Mouse (Mus musculus) megakaryocyte, adult 5-6 weeks (primary cell): ENCODE measurements around the gene Eea1. TPM values are rescaled to one million over a fixed set of nuclear protein-coding genes. Genes with fewer than 3 reads are reported as not detected.

Experiments
- ATAC-seq: 2 replicates; pipeline ENCODE4 v1.8.0; 2016; ENCODE audit warnings: mild to moderate bottlenecking, inconsistent platforms; ENCODE audit not compliant: poor library complexity, severe bottlenecking
- total RNA-seq, 2 experiments: library from RNA; stranded (forward) in 1 of 2; stranded (reverse) in 1 of 2; fragments of 153-499, 151-499 nt in 1 of 2; fragments of 221-1000, 200-1000 nt in 1 of 2; gene quantifications; 2 replicates each; pipeline versions ENCODE4 v1.2.3 to v1.2.4; 2015 to 2017

The Eea1 gene
- total RNA-seq, 2 experiments from 2014 or later: 22.6 to 33.3 TPM

GRCm38 (mm10) chr10:96047960-96048536, 107.6 kb downstream of the Eea1 start:
- ATAC-seq: no peak

GRCm38 (mm10) chr10:96048550-96048949, 108.1 kb downstream of the Eea1 start:
- ATAC-seq: no peak

GRCm38 (mm10) chr10:96067347-96067746, 126.9 kb downstream of the Eea1 start:
- ATAC-seq: peak; percentile 91

GRCm38 (mm10) chr10:96074386-96074785, 133.9 kb downstream of the Eea1 start:
- no peak for ATAC-seq

- ATAC-seq: peak; percentile 76
Measured at GRCm38 (mm10) chr10:96075403-96075802, 135.0 kb downstream of the Eea1 start.

- ATAC-seq: no peak
Measured at GRCm38 (mm10) chr10:96075880-96076279, 135.4 kb downstream of the Eea1 start.

GRCm38 (mm10) chr10:96076461-96076860, 136.0 kb downstream of the Eea1 start:
- ATAC-seq: no peak

- ATAC-seq: peak; percentile 97
Measured at GRCm38 (mm10) chr10:96077480-96078066, 137.1 kb downstream of the Eea1 start.

- ATAC-seq: no peak
Measured at GRCm38 (mm10) chr10:96079823-96080222, 139.4 kb downstream of the Eea1 start.

GRCm38 (mm10) chr10:96080440-96081381, 140.3 kb downstream of the Eea1 start:
- ATAC-seq: peak; percentile 60

GRCm38 (mm10) chr10:96082203-96082602, 141.8 kb downstream of the Eea1 start:
- no peak for ATAC-seq

GRCm38 (mm10) chr10:96089744-96090143, 149.3 kb downstream of the Eea1 start:
- ATAC-seq: no peak

- ATAC-seq: no peak
Measured at GRCm38 (mm10) chr10:96090388-96090787, 149.9 kb downstream of the Eea1 start.

- no peak for ATAC-seq
Measured at GRCm38 (mm10) chr10:96093890-96094531, 153.6 kb downstream of the Eea1 start.

GRCm38 (mm10) chr10:96094559-96094958, 154.1 kb downstream of the Eea1 start:
- no peak for ATAC-seq

Other genes with a start within 250 kb of the Eea1 start
- gene Gm33543, start 97.7 kb upstream of the Eea1 start, total RNA-seq (2015): not detected in 2 replicates
- not detected in 2 replicates for gene Gm33543, start 97.7 kb upstream of the Eea1 start, total RNA-seq (2017)
- gene Gm5426, start 196.0 kb downstream of the Eea1 start, total RNA-seq (2015): not detected in 2 replicates
- gene Gm5426, start 196.0 kb downstream of the Eea1 start, total RNA-seq (2017): not detected in 2 replicates